Mouse (Mus musculus) midbrain, embryonic 14.5 days (tissue): ENCODE data around the gene Orm2. TPM values are rescaled to one million over a fixed set of nuclear protein-coding genes. Genes with fewer than 3 reads are reported as not detected.

ENCODE experiments used
- ATAC-seq: fragments of 200-750 bp; cut with Nextera tagmentation; 2 replicates; pipeline ENCODE4 v1.8.0; 2017; ENCODE audit warnings: moderate number of reproducible peaks, moderate library complexity; ENCODE audit not compliant: low FRiP score, low TSS enrichment
- DNase-seq: peaks from one replicate; pipeline ENCODE4 v3.0.0-alpha.2; 2015
- H3K27ac ChIP-seq: fragments of 300-500 bp; sonication (generic); replicated peaks from 2 replicates; pipeline ENCODE4 v1.5.1; 2014; ENCODE audit warnings: mild to moderate bottlenecking, low read depth, low read length, moderate library complexity
- H3K27me3 ChIP-seq: fragments of 300-500 bp; sonication (generic); 2 replicates; pipeline ENCODE4 v1.6.1; 2014; ENCODE audit warnings: low read length, control low read depth, mixed read lengths; ENCODE audit not compliant: control insufficient read depth, insufficient read depth
- H3K36me3 ChIP-seq: fragments of 300-500 bp; sonication (generic); 2 replicates; pipeline ENCODE4 v1.6.1; 2014; ENCODE audit warnings: low read length, control low read depth; ENCODE audit not compliant: control insufficient read depth, insufficient read depth
- H3K4me1 ChIP-seq: fragments of 300-500 bp; sonication (generic); 2 replicates; pipeline ENCODE4 v1.6.1; 2014; ENCODE audit warnings: mild to moderate bottlenecking, antibody characterized with exemption, low read length, control low read depth; ENCODE audit not compliant: control insufficient read depth, insufficient read depth
- H3K4me2 ChIP-seq: fragments of 300-500 bp; sonication (generic); 2 replicates; pipeline ENCODE4 v1.6.1; 2014; ENCODE audit warnings: mild to moderate bottlenecking, low read length, moderate library complexity
- H3K4me3 ChIP-seq: fragments of 300-500 bp; sonication (generic); replicated peaks from 2 replicates; pipeline ENCODE4 v1.5.1; 2014; ENCODE audit warnings: low read depth, low read length
- H3K9ac ChIP-seq: fragments of 300-500 bp; sonication (generic); replicated peaks from 2 replicates; pipeline ENCODE4 v1.6.1; 2014; ENCODE audit warnings: mild to moderate bottlenecking, low read length, moderate library complexity
- H3K9me3 ChIP-seq: fragments of 300-500 bp; sonication (generic); 2 replicates; pipeline ENCODE4 v1.6.1; 2016; ENCODE audit warnings: low read length, control low read depth, mixed read lengths; ENCODE audit not compliant: control insufficient read depth
- WGBS: fragments of 180-500 bp; shearing (Covaris S2); extraction: QIAGEN DNeasy Blood & Tissue Kit; methylation state at CpG from one replicate; pipeline ENCODE4 v1.1.7; 2014; 5-methylcytosine and 5-hydroxymethylcytosine counted together
- polyA plus RNA-seq: library from polyadenylated mRNA; unstranded; fragments of >200 nt; fragmentation: Nextera tagmentation; extraction: Ambion mirVana; gene quantifications from 2 replicates; pipeline ENCODE4 v1.2.1, GENCODE M21; 2014

The Orm2 gene
- polyA plus RNA-seq, 1 experiment from 2014 or later: not detected

DNA sequence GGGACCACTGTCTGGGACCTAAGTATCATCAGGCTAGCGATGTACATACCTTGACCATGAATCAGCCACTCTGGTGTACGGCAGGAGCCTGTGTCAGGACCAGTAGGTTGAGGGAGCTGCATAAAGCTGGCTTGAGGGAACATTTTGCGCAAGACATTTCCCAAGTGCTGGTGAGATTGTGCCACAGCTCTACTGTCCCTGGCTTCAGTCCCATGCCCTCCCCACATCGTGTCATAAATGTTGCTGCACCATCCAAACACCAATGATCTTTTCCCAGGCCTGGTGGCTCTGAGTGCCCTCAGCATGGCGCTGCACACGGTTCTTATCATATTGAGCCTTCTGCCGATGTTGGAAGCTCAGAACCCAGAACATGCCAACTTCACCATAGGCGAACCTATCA is 18.0 kb upstream of the Orm2 start, which contains the start of gene Orm1:
TSS of gene Orm1 (plus strand) at position 266 of the 400 bp plus-strand sequence.
- no peaks in the 10 kb centered on the region for H3K27me3 ChIP-seq
- no peaks in the 10 kb centered on the region for H3K36me3 ChIP-seq
- H3K9ac ChIP-seq: no peak within 1 kb of the TSS
- no peaks in the 10 kb centered on the region for H3K4me1 ChIP-seq
- DNase-seq (no peak), ATAC-seq (no peak)
- H3K4me3 ChIP-seq: no peak within 1 kb of the TSS
- H3K27ac ChIP-seq: no peak within 1 kb of the TSS
- H3K9me3 ChIP-seq: no peaks in the 10 kb centered on the region
- WGBS: 92% methylated on average over 8 of the region's 8 CpGs
- H3K4me2 ChIP-seq: no peak within 1 kb of the TSS

DNA sequence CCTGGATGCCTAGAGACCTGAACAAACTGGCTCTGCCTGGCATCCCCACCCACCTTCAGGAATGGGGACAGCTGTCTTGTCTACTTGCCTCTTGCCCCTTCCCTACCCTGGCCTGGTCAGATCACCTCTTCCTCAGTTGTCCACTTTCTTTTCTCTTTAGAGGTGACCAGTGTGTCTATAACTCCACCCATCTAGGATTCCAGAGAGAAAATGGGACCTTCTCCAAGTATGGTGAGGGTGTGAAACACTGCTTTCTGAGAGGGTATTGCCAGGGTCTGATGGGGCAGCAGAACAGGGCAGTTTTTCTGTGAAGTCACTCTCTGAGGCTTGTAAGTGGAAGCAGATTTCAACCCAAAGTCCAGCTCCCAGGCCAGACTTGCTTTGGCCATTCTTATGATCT is 17.0 kb upstream of the Orm2 start:
- Histone ChIP-seq H3K9ac (no peak overlapping the region), H3K4me2 (no peak overlapping the region), H3K9me3 (no peaks in the 10 kb centered on the region), H3K27me3 (no peaks in the 10 kb centered on the region), H3K27ac (no peak overlapping the region), H3K36me3 (no peaks in the 10 kb centered on the region), H3K4me3 (no peak overlapping the region), H3K4me1 (no peaks in the 10 kb centered on the region)
- DNase-seq: no peak
- no peak for ATAC-seq

DNA sequence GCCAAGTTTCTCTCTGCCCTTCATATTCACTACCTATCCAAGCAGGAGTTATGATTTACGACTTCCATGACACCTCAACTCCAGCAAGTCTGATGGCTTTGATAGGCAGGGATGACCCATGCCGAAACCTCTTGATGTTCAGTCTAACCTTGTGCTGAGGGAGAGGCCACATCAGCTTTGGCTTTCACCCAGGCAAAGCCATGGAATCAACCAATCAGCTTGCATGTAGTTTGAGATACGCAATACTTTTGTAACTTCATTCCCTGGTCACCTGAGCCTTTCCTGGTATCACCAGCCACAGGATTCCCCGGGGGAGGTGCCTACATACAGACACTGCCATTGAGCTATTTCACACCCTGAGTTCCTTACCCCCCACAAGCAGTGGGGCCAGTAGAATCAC is 15.6 kb upstream of the Orm2 start:
- Histone ChIP-seq H3K4me2 (no peak overlapping the region), H3K27me3 (no peaks in the 10 kb centered on the region), H3K36me3 (no peaks in the 10 kb centered on the region), H3K27ac (no peak overlapping the region), H3K4me3 (no peak overlapping the region), H3K4me1 (no peaks in the 10 kb centered on the region), H3K9me3 (no peaks in the 10 kb centered on the region), H3K9ac (no peak overlapping the region)
- WGBS: 86% methylated on average over 4 of the region's 4 CpGs
- no peak for DNase-seq
- no peak for ATAC-seq

DNA sequence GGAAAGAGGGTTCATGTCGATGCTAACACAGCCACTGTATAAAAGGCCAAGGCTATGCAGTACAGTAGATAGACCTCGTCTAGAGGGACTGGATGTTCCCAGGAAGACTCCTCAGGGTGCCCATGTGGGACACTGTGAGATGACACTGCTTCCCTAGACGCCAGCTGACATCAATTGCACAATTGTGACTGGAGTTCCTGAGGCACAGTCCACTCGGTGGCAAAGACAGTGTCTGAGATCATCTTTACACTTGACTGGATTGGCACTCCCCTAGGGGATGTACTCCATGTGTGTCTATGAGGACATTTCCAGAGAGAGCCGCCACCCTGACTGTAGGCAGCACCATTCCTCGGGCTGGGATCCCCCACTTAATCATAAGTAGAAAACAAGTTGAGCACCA is 13.7 kb upstream of the Orm2 start:
- no peak for DNase-seq
- WGBS: 67% methylated on average over 6 of the region's 6 CpGs
- no peaks in the 10 kb centered on the region for H3K4me1 ChIP-seq
- ATAC-seq: no peak
- no peaks in the 10 kb centered on the region for H3K9me3 ChIP-seq
- H3K27me3 ChIP-seq: no peaks in the 10 kb centered on the region
- no peak overlapping the region for H3K27ac ChIP-seq
- no peaks in the 10 kb centered on the region for H3K36me3 ChIP-seq
- H3K4me3 ChIP-seq: no peak overlapping the region
- H3K4me2 ChIP-seq: no peak overlapping the region
- H3K9ac ChIP-seq: no peak overlapping the region

DNA sequence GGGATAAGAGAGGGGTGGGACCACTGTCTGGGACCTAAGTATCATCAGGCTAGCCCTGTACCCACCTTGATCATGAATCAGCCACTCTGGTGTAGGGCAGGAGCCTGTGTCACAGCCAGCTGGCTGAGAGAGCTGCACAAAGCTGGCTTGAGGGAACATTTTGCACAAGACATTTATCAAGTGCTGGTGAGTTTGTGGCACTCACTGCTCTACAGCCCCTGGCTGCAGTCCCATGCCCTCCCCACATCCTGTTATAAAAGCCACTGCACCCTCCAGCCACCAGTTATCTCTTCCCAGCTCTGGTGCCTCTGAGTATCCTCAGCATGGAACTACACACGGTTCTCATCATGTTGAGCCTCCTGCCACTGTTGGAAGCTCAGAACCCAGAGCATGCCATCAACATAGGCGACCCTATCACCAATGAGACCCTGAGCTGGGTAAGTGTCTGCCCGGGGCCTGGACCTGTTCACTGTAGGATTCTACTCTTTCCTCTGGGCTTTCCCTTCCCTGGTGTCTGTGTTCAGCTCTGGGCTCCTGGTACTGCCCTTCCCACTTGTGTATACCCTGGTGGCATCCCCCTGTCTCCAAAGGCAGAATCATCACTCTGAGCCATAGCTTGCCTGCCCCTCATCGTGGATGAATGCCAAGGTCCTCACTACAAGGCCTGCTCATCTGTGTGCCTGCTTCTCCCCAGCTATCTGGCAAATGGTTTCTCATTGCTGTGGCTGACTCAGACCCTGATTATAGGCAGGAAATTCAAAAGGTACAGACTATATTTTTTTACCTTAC is 6.2 kb upstream of the Orm2 start, which contains the start of gene Orm3:
TSS of gene Orm3 (plus strand) at position 286 of the 789 bp plus-strand sequence.
- no peak for ATAC-seq
- H3K9me3 ChIP-seq: no peaks in the 10 kb centered on the region
- WGBS: 85% methylated on average over 4 of the region's 4 CpGs

DNA sequence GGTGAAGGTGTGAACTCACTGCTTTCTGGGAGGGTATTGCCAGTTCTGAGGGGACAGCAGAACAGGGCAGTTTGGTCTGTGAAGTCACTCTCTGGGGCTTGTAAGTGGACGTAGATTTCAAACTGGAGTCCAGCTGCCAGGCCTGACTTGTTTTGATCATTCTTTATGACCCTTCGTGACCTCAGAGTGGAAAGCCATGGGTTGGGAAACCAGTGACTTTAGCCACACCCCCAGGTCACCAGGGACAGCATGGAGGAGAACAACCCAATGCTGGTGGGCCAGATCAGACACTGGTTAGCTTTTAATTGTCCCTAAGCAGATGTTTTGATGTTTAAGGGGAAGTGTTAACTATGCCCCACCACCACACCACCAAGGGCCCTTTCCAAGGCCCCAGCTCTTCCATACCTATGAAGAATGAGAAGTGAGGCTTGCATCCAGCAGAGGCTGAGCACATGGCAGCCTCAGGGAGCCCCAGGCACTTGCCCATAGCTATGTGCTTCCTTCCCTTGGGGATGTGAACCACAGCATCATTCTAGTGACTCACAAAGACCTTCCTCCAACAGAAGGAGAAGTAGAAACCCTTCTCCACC is 5.2 kb upstream of the Orm2 start:
- H3K9ac ChIP-seq: no peak overlapping the region
- WGBS: 64% methylated on average over 2 of the region's 2 CpGs
- no peaks in the 10 kb centered on the region for H3K27me3 ChIP-seq

More for the DNA sequence above, 6.2 kb upstream of the Orm2 start, which contains the start of gene Orm3:
- no peaks in the 10 kb centered on the region for H3K36me3 ChIP-seq
- DNase-seq: no peak
- no peak within 1 kb of the TSS for H3K4me2 ChIP-seq
- no peak within 1 kb of the TSS for H3K9ac ChIP-seq
- no peaks in the 10 kb centered on the region for H3K4me1 ChIP-seq
- no peak within 1 kb of the TSS for H3K4me3 ChIP-seq
- H3K27ac ChIP-seq: no peak within 1 kb of the TSS
- no peaks in the 10 kb centered on the region for H3K27me3 ChIP-seq

DNA sequence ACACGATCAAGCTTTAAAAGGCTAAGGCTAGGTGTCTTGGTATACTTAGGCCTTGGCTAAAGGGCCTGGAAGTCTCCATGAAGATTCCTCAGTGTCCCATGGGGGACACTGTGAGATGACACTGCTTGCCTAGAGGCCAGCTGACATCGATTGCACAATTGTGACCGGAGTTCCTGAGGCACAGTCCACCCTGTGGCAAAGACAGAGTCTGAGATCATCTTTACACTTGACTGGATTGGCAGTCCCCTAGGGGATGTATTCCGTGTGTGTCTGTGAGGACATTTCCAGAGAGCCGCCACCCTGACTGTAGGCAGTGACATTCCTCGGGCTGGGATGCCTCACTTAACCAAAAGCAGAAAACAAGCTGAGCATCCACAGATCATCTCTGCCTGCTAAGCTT is 2.4 kb upstream of the Orm2 start:
- H3K9me3 ChIP-seq: no peaks in the 10 kb centered on the region
- WGBS: 74% methylated on average over 6 of the region's 6 CpGs
- H3K36me3 ChIP-seq: no peaks in the 10 kb centered on the region
- H3K27ac ChIP-seq: no peak overlapping the region
- H3K4me1 ChIP-seq: no peaks in the 10 kb centered on the region
- ATAC-seq (no peak), DNase-seq (no peak)
- no peak overlapping the region for H3K4me3 ChIP-seq
- no peak overlapping the region for H3K9ac ChIP-seq
- H3K27me3 ChIP-seq: no peaks in the 10 kb centered on the region
- no peak overlapping the region for H3K4me2 ChIP-seq

More for the DNA sequence above, 5.2 kb upstream of the Orm2 start:
- Histone ChIP-seq H3K4me2 (no peak overlapping the region), H3K9me3 (no peaks in the 10 kb centered on the region), H3K4me1 (no peaks in the 10 kb centered on the region), H3K4me3 (no peak overlapping the region), H3K36me3 (no peaks in the 10 kb centered on the region), H3K27ac (no peak overlapping the region)
- DNase-seq (no peak), ATAC-seq (no peak)

DNA sequence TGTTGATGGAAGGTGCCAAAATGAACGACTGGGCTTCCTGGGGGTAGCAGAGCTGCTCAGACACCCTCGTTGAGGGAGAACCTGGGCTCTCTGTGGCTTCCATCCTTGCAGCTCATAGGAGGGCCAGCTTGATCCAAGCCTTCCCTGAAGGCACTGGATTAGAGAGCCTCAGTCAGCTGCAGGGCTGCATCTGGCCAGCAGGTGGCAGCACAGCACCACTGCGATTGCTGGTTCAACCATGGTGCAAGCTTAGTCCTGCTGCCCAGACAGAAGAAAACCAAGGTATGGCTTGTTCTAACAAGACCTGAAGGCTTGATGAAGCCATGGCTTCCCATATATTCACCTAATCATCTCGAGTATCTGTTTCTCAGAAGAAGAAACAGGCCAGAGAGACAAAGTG is 6.3 kb downstream of the Orm2 start:
- Histone ChIP-seq H3K4me3 (no peak overlapping the region), H3K27ac (no peak overlapping the region), H3K4me1 (no peaks in the 10 kb centered on the region), H3K27me3 (no peaks in the 10 kb centered on the region), H3K9ac (no peak overlapping the region), H3K4me2 (no peak overlapping the region), H3K9me3 (no peaks in the 10 kb centered on the region), H3K36me3 (peaks cover 22% of the 10 kb centered on the region; the same call in 1 of the 2 replicates)
- DNase-seq (peak; percentile 86), ATAC-seq (peak; percentile 57; the same call in 1 of the 2 replicates)
- WGBS: 23% methylated on average over 4 of the region's 4 CpGs

DNA sequence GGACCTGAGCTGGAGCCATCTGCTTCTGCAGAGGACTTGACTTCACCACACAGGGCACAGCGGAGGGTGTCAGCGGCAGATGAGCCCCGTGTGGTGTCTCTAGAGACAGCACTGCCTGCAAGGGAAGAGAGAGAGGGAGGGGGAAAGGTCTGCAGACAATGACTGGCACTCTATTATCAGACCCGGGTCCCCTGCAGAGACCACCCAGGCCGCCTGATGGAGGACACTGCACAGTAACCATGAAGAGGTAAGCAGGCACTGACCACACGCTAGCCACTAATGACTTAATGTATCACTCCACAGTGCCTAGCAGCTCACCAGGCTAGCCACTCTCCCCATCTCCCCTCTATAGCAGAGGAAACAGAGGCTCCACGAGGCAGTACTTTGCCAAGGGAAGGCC is 8.6 kb downstream of the Orm2 start:
- no peak for ATAC-seq
- no peaks in the 10 kb centered on the region for H3K27me3 ChIP-seq
- H3K4me3 ChIP-seq: no peak overlapping the region
- no peak for DNase-seq
- H3K36me3 ChIP-seq: peaks cover 30% of the 10 kb centered on the region; the same call in 1 of the 2 replicates
- no peaks in the 10 kb centered on the region for H3K4me1 ChIP-seq
- H3K4me2 ChIP-seq: no peak overlapping the region
- 23% methylated on average over 7 of the region's 7 CpGs for WGBS
- H3K27ac ChIP-seq: no peak overlapping the region
- H3K9ac ChIP-seq: no peak overlapping the region
- H3K9me3 ChIP-seq: no peaks in the 10 kb centered on the region
